Mouse (Mus musculus): ENCODE results near the gene Hsp90aa1.
A peak's percentile ranks its signal among the peaks of the same experiment; 100 is the strongest.
"Not testable (repeated sequence)": the region's sequence is repeated elsewhere in the genome, so short reads cannot be mapped to it uniquely, and the experiment has no call there.

The Hsp90aa1 gene

DNA sequence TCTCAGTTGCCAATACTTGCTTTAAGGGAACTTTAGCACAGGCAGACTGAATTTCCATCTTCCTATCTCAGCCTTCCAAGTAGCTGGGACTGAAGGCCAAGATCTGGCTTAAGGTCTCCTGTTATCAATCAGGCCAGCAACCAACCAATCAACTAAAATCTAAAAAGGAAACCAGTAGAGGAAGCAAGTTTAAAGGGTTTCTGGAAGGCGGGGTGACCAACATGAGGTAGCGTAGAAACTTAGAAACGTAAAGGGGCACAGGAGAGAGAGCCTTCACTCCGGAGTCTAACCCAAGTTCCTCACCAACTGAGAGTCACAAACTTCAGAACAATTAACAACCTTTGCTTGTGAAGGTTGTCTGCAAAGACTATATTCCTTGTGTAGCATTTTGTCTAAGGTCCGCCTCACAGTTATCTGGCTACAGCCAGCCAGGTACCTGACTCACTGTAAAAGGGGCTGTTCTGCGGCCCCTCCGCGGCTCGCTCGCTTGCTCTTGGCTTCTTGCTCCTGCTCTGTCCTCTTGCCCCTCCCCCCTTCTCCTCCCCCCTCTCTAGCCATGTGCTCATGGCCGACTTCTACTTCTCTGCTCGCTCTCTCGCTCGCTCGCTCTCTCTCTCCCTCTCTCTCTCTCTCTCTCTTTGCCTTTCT is 3.9 kb downstream of the Hsp90aa1 start:
- DNase-seq (ENCODE audit: low spot score): no peak

DNA sequence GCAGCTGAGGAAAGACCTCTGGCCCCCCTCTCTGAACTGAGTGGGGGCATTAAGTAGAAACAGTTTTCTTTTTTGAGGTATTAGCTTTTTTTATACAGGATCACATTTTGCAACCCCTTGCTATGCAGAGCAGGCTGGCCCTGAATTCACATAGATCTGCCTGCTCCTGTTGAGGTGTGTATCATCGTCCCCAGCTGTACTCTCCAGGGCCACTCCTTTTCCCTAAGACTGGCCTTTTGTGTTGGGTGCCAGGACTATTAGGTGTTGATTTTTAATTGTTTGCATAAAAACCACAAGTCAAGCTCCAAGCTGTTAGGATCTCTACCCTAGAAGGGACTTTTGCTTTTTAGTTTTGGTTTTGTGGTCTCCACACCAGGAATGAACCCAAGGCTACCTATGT is 4.4 kb downstream of the Hsp90aa1 start:
- DNase-seq (ENCODE audit: low spot score): no peak

DNA sequence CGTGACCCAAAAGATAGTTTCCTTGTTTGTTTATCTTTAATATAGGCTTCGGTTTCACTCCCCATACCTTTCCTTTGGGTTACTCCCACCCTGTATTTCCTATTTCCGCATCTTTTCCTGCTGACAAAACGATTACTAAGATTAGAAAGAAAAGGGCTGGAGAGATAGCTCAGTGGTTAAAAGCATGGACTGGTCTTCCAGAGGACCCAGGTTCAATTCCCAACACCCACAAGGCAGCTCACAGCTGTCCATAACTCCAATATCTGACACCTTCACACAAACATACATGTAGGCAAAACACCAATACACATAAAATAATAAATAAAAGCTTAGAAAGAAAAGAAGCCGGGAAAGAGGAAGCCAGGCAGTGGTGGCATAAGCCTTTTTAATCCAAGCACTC is 5.1 kb downstream of the Hsp90aa1 start:
- no peak for DNase-seq (ENCODE audit: low spot score)

DNA sequence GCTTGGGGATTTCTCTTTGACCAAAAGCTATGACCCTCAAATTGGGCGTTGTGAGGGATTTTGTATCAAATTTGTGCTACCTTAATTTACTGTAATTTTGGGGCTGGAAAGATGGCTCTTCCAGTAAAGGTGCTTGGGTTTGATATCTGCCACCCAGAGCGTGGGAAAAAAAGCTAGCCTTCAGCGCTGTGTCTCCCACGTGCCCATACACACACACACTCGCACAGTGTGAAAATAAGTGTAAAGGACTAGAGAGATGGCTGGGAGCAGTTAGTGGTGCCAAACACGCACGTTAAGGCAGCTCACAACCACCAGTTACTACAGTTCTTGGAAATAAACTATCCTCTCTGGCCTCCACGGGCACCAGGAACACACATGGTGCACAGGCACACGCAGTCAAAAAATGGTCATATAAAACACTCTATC is 5.5 kb downstream of the Hsp90aa1 start:
- DNase-seq (ENCODE audit: low spot score): no peak

DNA sequence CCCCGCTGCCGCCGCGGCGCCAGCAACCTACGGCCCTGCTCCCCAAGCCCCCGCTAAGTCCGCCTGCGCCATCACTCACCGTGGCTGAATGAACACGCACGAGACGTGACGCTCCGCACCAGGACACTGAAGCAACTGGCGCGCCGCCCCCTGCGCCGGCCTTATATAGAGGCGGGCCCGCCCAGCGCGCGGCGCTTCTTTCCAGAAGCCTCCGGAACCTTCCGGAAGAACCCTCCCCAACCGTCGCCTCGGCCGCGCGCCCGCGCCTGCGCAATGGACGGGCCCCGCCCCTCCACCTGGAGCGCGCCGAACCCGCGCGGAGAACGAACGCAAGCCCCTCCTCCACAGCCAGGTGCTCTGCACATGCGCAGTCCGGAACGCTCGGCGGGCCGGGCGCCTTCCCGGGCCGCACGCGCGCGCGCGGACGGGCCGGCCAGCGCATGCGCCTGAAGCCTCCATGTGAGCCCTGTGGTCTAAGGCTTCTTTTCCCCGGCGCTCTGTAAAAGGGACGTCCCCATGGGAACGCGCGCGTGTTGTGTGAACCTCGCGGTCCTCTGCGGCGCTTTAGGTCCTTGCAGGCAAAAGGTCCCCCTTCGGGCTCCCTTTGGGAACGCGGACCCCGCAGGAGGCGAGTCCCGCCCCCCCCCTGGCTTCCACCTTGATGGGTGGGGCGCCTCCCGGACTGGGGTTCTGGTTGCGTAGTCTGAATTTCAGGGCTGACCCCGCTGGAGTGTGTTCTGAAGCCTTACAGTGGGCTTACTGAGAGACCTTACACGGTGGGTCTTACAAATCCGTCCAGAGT is 6.2 kb downstream of the Hsp90aa1 start:
- DNase-seq (ENCODE audit: low spot score): peak; percentile 95

DNA sequence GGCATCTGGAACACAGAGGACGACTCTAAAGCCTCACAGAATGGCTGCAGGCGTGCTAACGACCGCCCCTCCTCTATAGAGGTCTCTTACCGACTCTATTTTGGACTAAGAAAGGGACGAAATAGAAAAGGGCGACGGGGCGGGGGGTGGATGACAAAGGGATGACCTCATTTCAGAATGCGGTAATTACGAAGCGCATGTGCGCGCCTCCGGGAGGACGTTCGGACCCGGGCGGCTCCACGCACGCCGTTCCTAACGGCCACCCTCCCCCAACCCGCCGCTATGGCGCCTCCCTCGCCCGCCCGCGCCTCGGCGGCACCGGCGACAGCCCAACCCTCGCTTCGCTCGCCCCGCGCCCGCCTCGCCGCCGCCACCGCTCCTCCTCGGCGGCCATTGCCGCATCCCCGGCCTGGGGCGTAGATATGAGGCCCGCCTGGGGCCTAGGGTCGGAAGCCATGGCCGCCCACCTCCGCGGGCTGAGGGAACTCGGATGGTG is 6.8 kb downstream of the Hsp90aa1 start:
- peak; percentile 52 for DNase-seq (ENCODE audit: low spot score)

DNA sequence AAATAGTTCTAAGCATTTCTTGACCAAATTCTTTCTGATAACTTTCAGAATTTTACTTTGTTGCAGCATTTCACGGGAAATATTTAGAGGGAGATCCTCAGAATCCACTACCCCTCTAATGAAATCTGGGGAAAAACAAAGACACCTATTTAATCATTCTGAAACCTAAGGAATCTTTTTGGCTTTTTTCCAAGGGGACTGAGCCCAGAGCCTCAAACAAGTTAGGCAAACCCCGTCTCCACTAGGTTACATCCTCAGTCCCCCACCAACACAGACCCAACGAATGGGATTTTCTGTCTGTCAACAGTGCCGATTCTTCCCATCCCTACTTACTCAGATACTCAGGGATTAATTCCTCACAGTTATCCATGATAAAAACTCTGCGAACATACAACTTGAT is 9.2 kb downstream of the Hsp90aa1 start:
- DNase-seq (ENCODE audit: low spot score): not testable (repeated sequence)

DNA sequence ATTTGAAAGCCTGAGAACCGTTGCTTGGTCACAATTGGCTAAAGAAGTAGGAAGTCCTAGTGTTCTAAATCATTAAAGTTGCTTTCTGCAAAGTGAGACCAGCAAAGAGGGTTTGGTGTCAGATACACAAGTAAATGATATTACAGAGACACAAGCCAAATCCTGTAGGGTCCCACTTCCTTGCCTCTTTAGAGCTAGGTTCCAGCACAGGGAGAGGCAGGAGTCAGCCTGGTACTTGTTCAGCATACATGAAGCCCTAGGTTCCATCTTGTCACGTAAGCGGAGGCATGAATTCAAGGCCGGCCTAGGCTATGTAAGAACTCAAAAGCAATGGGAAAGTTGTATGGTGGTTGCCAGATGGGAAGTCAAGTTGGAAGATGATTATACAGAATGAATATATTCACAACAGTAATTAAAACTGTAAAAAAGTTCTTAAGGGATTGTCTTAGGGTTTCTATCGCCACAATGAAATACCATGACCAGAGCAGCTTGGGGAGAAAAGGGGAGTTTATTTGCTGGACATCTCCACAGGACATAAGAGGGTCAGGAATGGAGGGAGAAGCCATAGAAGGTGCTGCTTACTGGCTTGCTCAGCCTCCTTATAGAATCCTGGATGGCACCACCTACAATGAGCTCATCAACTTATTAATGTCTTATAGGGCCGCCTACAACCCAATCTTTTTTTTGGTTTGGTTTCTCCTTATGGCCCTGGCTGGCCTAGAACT is 12.4 kb downstream of the Hsp90aa1 start:
- no peak for DNase-seq (ENCODE audit: low spot score)

DNA sequence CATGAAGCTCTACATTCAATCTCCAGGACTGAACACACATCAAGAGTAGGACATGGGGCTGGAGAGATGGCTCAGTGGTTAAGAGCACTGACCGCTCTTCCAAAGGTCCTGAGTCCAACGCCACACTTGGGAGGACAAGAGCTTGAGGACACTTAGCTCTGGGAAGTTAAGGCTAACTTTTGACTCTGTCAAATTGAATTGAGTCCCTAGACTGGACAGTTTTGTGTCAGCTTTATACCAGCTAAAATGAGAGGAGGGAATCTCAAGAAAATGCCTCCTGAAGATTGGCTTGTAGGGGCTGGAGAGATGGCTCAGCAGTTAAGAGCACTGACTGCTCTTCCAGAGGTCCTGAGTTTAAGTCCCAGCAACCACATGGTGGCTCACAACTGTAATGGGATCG is 13.6 kb downstream of the Hsp90aa1 start:
- DNase-seq (ENCODE audit: low spot score): not testable (repeated sequence)

DNA sequence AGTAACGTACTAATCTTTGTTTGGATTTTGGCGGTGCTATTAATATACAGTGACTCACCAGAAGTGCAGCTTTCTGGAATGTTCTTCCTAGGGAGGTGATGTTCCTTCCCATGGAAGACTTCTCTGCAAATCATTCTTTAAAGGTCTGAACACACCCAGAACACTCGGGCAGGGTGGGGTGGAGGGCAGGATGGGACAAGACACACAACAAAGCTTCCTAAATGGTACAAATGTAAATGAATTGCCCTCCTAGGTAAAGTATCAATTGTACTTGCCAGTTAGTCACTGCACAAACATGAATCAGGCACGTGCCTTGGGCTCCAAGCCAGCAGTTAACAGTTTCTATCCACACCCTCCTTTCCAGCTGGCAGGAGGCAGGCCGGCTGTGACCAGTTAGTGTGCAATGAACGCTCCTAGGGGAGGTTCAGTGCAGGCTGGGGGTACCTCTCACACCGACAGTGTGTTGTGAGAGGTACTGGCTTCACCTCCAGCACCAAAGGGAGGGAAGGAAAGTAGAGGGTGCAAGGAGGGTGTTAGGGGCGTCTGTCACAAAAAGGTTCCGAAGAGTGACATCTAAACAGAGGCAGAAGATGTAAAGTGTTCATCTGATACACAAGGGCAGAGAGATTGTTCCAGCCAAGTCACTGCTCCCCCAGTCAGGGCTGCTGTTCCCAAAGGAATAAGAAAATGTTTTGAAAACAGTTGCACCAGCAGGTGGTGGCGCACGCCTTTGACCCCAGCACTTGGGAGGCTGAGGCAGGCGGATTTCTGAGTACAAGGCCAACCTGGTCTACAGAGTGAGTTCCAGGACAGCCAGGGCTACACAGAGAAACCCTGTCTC is 14.4 kb downstream of the Hsp90aa1 start:
- DNase-seq (ENCODE audit: low spot score): peak; percentile 80

DNA sequence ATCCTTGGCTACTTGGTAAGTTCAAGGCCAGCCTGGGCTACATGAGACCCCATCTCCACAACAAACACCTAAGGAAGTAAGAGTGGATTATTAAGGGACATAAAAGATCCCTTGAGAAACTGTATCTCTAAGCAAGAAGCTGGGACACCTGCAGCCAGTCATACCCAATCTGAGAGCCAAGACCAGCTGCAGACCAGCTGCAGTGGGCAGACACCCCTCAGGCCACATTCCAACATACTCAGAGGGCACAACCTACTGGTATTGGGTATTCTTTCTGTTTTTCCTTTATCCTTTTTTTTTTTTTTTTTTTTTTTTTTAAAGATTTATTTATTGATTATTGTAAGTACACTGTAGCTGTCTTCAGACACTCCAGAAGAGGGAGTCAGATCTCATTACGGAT is 18.9 kb downstream of the Hsp90aa1 start:
- DNase-seq (ENCODE audit: low spot score): no peak

DNA sequence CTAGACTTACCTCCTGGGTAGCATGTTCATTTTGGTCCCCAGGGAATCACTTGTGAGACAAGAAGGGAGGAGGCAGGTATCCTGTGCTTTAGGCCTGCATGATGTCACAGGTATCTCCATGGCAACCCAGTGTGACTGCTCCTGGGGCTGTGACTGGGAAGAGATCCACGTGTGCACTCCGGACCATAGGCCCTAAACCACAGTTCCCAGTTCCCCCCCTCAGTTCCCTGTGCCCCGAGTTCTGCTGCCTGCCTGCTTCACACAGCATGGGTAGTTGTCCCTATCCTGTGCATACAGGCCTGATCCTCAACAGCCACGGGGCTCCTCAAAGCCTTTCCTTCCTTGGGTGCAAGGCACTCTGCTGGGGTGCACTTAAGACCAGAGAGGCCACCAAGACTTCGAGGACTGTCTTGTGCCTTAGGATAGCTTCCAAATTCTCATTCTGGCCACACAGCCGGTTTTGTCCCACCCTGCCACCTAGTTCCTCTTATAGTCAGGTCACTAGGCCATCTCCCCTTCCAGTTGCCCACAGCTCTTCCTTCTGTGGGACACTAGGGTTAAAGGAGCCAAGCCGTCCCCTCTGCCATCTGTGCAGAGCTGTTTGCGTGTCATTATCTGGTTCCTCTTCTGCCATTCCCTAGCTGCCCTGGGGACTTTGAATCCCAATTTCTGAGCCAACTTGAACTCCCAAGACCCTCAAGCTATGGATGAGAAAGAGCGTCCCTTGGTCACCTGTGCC is 19.8 kb downstream of the Hsp90aa1 start, which contains the start of gene 1700001K19Rik:
1700001K19Rik (minus strand) TSS at position 59 of the 739 bp plus-strand sequence.
- DNase-seq (ENCODE audit: low spot score): no peak

DNA sequence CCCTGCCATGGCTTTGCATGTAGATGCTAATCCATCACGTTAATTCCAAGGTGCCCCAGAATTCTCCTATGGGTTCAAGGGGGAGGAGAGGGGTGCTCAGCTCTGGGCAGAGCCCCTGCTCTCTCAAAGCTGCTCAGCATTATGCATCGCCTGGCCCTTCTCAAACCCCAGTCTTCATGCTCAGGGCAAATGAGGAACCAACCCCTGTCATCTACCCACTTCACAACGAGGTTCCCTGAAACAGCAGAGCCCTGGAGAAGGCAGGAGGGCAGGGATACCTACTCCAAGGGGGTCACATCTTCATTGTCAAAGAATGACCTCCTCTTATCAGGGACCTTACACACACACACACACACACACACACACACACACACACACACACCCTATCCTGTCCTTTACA is 20.6 kb downstream of the Hsp90aa1 start:
- no peak for DNase-seq (ENCODE audit: low spot score)

DNA sequence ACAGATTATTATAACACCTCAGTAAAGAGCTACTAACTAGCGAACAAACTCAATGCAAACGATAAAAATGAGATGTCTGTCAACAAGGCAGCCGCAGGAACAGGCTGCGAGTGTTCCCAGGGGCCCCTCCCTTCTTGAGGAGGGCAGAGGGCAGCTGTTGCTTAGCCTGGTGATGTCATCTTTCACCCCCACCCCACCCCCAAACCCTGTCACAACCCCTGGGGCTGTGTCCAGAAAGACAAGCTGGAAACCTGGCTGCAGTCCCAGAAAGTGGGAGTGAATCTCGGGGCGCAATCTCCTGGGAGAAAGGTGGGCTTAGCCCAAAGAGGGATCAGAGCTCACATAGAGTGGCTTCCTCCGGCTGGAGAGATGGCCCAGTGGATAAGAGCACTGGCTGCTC is 21.3 kb downstream of the Hsp90aa1 start:
- DNase-seq (ENCODE audit: low spot score): peak; percentile 85

DNA sequence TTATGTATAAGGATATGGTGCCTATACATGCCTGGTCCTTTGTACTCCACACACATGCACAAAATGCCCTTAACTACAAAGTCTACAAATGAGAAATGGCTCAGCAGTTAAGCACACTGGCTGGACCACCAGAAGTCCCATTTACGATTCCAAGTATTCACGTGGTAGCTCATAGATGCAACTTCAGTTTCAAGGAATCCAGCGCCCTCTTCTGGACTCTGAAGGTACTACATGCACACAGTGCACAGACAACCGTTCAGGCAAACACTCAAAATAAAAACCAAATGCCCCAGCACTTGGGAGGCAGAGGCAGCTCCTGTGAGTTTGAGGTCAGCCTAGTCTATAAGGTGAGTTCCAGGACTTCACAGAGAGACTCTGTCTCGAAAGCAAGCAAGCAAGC is 28.3 kb downstream of the Hsp90aa1 start:
- DNase-seq (ENCODE audit: low spot score): no peak

DNA sequence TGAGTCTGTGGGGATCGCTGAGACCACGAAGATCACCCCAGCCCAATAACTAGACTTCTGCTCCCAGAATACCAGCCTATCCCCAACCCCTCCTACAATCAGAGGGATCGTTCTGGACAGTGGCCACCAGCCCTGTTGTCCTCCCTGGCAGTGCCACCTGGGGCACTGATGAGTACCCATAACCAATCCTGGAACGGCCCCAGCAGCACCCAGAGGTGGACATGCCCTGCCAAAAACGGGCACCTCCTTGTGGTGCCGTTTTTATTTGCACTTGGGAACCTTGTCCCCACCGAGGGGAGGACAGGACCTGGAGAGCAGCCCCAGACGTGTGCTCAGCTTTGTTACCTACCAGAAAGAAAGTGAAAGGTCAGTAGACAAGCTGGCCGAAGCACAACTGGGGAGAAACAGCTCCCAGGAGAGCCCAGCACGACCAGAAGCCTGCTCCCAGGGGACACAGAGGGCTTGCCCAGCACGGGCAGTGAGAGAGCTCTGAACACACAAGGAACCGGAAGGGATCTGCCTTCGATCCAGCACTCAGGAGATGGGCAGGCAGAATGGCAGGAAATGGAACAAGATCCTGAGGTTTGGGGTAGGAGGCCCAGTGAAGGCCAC is 35.0 kb downstream of the Hsp90aa1 start:
- peak; percentile 33 for DNase-seq (ENCODE audit: low spot score)

DNA sequence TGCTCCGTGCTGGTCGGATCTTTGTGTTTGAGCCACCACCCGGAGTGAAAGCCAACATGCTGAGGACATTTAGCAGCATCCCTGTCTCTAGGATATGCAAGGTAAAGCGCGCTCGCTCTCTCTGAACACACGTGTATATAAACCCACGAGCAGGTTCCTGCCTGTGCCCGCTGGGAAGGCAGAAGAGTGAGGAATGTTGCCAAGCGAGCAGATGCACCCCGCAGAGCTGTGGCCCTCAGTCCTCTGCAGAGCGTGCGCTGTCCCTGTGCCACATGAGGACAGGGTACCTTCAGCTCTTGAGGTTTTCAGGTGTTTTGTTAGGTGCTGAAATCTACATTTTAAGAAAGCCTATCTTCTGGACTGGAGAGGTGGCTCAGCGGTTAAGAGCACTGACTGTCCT is 40.8 kb downstream of the Hsp90aa1 start:
- no peak for DNase-seq (ENCODE audit: low spot score)

DNA sequence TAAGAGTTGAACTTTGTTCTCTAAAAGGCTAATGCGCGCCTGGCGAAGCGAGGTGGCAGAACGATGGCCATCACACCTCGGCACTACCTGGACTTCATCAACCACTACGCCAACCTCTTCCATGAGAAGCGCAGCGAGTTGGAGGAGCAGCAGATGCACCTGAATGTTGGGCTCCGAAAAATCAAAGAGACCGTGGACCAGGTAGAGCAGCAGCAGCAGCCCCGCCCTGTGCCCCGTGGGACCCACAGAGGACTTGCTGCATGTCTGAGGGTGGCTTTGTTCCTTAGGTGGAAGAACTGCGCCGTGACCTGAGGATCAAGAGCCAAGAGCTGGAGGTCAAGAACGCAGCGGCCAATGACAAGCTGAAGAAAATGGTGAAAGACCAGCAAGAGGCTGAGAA is 51.1 kb downstream of the Hsp90aa1 start:
- DNase-seq (ENCODE audit: low spot score): no peak

DNA sequence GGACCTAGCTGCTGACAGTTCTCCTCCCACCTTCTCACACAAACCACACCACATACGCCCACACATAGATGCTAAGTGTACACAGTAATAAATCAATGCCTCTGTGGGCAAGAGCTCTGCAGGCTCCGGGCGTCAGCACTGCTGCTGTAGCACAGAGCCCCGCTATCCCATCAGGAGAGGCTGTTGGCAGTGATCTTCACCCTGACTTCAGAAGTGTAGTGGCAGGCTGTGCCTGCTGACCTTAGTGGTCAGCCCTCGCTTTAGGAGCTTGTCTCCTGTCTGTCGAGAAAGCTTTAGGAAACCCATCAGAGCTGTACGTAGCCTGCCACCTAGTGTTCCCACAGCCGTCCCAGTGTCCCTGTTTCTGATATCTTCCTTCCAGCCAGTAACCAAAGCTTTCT is 52.3 kb downstream of the Hsp90aa1 start:
- no peak for DNase-seq (ENCODE audit: low spot score)
